In genomic region chr12:21507080-21507479, GRCm38 (mm10) we compare ENCODE assay signal across 18 mouse cellular contexts.
DNase-seq lines count a peak whose midpoint lies in the region; ATAC-seq and TF ChIP-seq lines count a peak whose summit lies in the region.
"Had no signal": no experiment of that assay in that cellular context is flagged by ENCODE, and none has a peak within 500 bp of the region (broad histone marks: within the 10 kb centered on the region; RNA-seq: fewer than 3 reads in every experiment).

No protein-coding gene starts in this region.

- WGBS in lung, embryonic 14.5 days, result 7% methylated on average over 1 of the region's 1 CpGs
- WGBS in lung, embryonic 16.5 days, result 13% methylated on average over 1 of the region's 1 CpGs

- no peak overlapping the region for H3K27ac ChIP-seq in lung, embryonic 14.5 days (ENCODE audit: low read depth)
- H3K27ac ChIP-seq in lung, embryonic 16.5 days (ENCODE audit: low read length), result no peak overlapping the region
- H3K27ac ChIP-seq: embryonic facial prominence, embryonic 13.5 days; embryonic facial prominence, embryonic 15.5 days; forebrain, embryonic 10.5 days; forebrain, embryonic 12.5 days had no signal

- no peak for TF ChIP-seq CTCF in lung, embryonic 14.5 days (IDR thresholded peaks at IDR 0.05; ENCODE audit: low read depth)

- no peak for DNase-seq in lung, embryonic 14.5 days
- DNase-seq in lung, postnatal 14 days, result no peak
- no peak for DNase-seq in lung, adult 18-20 months
- DNase-seq: adrenal gland, adult 2 months; adrenal gland, postnatal 10 days; adrenal gland, postnatal 25 days; cerebellum, adult 11 months; cerebellum, adult 8-10 months; cerebellum, adult 9-11 months; embryo, embryonic 11 days had no signal

- peak; percentile 52; the same call in 1 of the 2 replicates for ATAC-seq in lung, embryonic 14.5 days (ENCODE audit: insufficient read depth)
- ATAC-seq in lung, embryonic 16.5 days (ENCODE audit: low read depth), result peak; percentile 79
- ATAC-seq: forebrain, embryonic 14.5 days; forebrain, embryonic 16.5 days had no signal

- H3K27me3 ChIP-seq in lung, embryonic 14.5 days (ENCODE audit: insufficient read depth, low read length), result no peaks in the 10 kb centered on the region
- no peaks in the 10 kb centered on the region for H3K27me3 ChIP-seq in lung, embryonic 16.5 days (ENCODE audit: control insufficient read depth, insufficient read depth, low read depth, low read length)
- H3K27me3 ChIP-seq: embryonic facial prominence, embryonic 13.5 days; embryonic facial prominence, embryonic 15.5 days; forebrain, embryonic 12.5 days had no signal

- H3K4me2 ChIP-seq in lung, embryonic 14.5 days, result no peak overlapping the region
- H3K4me2 ChIP-seq in lung, embryonic 16.5 days (ENCODE audit: low read depth, low read length), result no peak overlapping the region
- H3K4me2 ChIP-seq: embryonic facial prominence, embryonic 13.5 days; embryonic facial prominence, embryonic 15.5 days; forebrain, embryonic 12.5 days had no signal

- no peaks in the 10 kb centered on the region for H3K4me1 ChIP-seq in lung, embryonic 14.5 days (ENCODE audit: insufficient read depth)
- no peaks in the 10 kb centered on the region for H3K4me1 ChIP-seq in lung, embryonic 16.5 days (replicated peaks; ENCODE audit: control insufficient read depth, insufficient read depth, low read length)
- H3K4me1 ChIP-seq: embryonic facial prominence, embryonic 13.5 days; embryonic facial prominence, embryonic 15.5 days had no signal

- no peak overlapping the region for H3K9ac ChIP-seq in lung, embryonic 14.5 days
- no peak overlapping the region for H3K9ac ChIP-seq in lung, embryonic 16.5 days (ENCODE audit: low read length)
- H3K9ac ChIP-seq: embryonic facial prominence, embryonic 13.5 days; embryonic facial prominence, embryonic 15.5 days; forebrain, embryonic 12.5 days had no signal

- no peak overlapping the region for H3K4me3 ChIP-seq in lung, embryonic 14.5 days (ENCODE audit: low read depth, low read length)
- H3K4me3 ChIP-seq in lung, embryonic 16.5 days (ENCODE audit: low read length), result no peak overlapping the region
- H3K4me3 ChIP-seq: embryonic facial prominence, embryonic 13.5 days; embryonic facial prominence, embryonic 15.5 days; erythroblast, embryonic 14.5 days; forebrain, embryonic 10.5 days; forebrain, embryonic 12.5 days had no signal

- H3K9me3 ChIP-seq in lung, embryonic 14.5 days (ENCODE audit: low read depth, low read length), result no peaks in the 10 kb centered on the region
- H3K9me3 ChIP-seq in lung, embryonic 16.5 days (ENCODE audit: control insufficient read depth, low read length), result no peaks in the 10 kb centered on the region
- H3K9me3 ChIP-seq: embryonic facial prominence, embryonic 13.5 days; embryonic facial prominence, embryonic 15.5 days; forebrain, embryonic 12.5 days had no signal

- no peaks in the 10 kb centered on the region for H3K36me3 ChIP-seq in lung, embryonic 14.5 days (ENCODE audit: insufficient read depth)
- no peaks in the 10 kb centered on the region for H3K36me3 ChIP-seq in lung, embryonic 16.5 days (ENCODE audit: control insufficient read depth, insufficient read depth, low read length)
- H3K36me3 ChIP-seq: embryonic facial prominence, embryonic 13.5 days; embryonic facial prominence, embryonic 15.5 days; forebrain, embryonic 10.5 days; forebrain, embryonic 12.5 days had no signal
